Mouse (Mus musculus) E14TG2a.4 (cell line): ENCODE data around the gene Zmpste24.
A peak's percentile ranks its signal among the peaks of the same experiment; 100 is the strongest.

Experiments used
- H3K27me3 ChIP-seq: 2 replicates; pipeline ENCODE4 v1.6.1; 2014; ENCODE audit warnings: low read length, control low read depth; ENCODE audit not compliant: insufficient read depth
- H3K36me3 ChIP-seq: 2 replicates; pipeline ENCODE4 v1.6.1; 2014; ENCODE audit warnings: low read length, control low read depth; ENCODE audit not compliant: insufficient read depth
- H3K4me1 ChIP-seq: replicated peaks from 2 replicates; pipeline ENCODE4 v1.6.1; 2014; ENCODE audit warnings: low read depth, low read length, control low read depth
- H3K4me3 ChIP-seq: replicated peaks from 2 replicates; pipeline ENCODE4 v1.5.1; 2014; ENCODE audit warnings: mild to moderate bottlenecking, low read length
- H3K9me3 ChIP-seq: 2 replicates; pipeline ENCODE4 v1.6.1; 2014; ENCODE audit warnings: low read length, control low read depth
- CTCF ChIP-seq: conservative IDR thresholded peaks from 2 replicates; pipeline ENCODE4 v1.5.1; 2014; ENCODE audit warnings: low read length
- NANOG ChIP-seq: IDR thresholded peaks from 2 replicates; pipeline ENCODE4 v1.6.1; 2014; ENCODE audit warnings: borderline replicate concordance, low read length, mixed read lengths
- POU5F1 ChIP-seq: IDR thresholded peaks from 2 replicates; pipeline ENCODE4 v1.6.1; 2014; ENCODE audit warnings: low read length, borderline replicate concordance

Gene Zmpste24

DNA sequence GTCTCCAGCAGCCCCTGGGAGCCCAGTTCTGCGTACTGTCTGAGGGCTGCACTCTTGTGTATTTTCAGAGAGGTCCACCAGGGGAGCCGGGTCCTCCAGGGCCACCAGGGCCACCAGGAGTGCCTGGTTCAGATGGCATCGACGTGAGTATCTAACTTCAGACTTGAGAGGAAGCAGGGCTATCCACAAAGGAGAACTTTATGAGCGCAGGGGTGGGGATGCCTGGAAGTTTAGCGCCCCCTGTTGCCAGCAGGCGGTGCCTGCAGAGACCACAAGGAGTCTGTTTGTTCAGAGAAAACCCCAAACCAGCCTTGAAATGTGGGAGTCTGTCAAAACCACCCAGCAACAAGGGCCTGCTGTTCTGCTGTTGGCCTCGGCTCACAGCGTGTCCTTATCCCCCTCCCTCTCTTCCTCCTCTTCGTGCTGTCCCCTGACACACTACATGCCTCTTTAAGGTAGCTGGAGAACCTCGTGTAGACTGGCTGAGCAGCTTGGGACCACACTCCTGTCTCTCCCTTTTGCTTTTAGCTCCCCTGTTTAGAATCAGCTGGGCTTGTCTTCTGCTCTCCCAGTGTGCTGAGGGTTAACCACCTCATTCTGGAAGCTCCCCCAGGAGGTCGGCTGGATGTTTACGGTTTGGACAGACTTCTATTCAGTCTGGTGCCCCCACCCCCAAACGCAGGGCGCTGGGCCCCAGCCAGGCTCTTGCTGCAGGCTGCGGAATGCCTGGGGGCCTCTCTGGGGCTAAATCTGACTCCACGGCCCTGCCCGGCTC lies 57.0 kb downstream of the Zmpste24 start:
- Histone ChIP-seq H3K4me1 (peaks cover 62% of the 10 kb centered on the region), H3K4me3 (peak overlapping the region; percentile 51), H3K27me3 (peaks cover 31% of the 10 kb centered on the region), H3K36me3 (peaks cover 15% of the 10 kb centered on the region), H3K9me3 (no peaks in the 10 kb centered on the region)
- TF ChIP-seq POU5F1 = no peak
- peak; percentile 86 for TF ChIP-seq CTCF

- TF ChIP-seq CTCF (no peak), POU5F1 (no peak), NANOG (no peak)
- peaks cover 62% of the 10 kb centered on the region for H3K4me1 ChIP-seq
- H3K4me3 ChIP-seq = peak overlapping the region; percentile 80
- no peaks in the 10 kb centered on the region for H3K9me3 ChIP-seq
- peaks cover 31% of the 10 kb centered on the region for H3K27me3 ChIP-seq
- peaks cover 8% of the 10 kb centered on the region for H3K36me3 ChIP-seq
Measured at GRCm38 (mm10) chr4:121040323-121040722, 57.7 kb downstream of the Zmpste24 start.

DNA sequence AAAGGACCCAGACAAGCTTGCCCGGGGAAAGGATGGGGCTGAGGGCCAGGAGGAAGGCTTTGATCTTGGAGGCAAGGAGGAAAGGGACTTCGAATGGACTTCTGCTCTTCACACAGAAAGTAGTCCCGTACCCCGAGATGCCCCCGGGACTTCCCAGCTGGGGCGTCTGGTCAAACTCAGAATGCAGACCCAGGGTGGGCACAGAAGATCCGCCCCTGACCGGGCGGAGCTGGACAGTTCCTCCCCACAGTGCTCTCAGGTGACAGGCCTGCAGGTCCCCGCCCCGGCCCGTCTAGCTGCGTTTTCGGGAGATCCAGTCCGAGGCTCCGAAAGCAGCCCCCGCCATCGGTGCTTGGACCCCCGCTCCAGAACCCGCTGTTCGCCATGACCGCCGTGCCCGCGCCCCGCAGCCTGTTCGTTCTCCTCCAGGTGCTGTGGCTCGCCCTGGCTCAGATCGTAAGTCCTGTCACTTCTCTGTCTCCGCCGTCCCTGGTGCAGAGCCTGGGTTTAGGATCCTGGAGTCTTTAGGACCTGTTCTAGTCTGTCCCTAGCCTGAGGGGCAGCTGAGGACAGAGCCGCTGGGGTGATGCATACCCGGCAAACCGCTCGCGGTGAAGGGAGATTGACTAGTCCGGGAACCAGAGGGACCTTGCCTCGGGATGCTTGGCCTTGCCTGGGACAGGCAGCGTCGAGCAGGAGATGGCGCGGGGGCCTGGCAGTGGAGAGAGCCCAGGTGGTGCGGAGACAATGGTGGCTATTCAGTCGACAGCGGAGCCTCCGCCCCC lies 58.5 kb downstream of the Zmpste24 start, which contains the start of gene Col9a2:
TSS of gene Col9a2 (plus strand) at position 55 of the 785 bp plus-strand sequence.
- TF ChIP-seq CTCF (no peak), POU5F1 (no peak), NANOG (no peak)
- H3K4me1 ChIP-seq = peaks cover 55% of the 10 kb centered on the region
- peaks cover 31% of the 10 kb centered on the region for H3K27me3 ChIP-seq
- no peaks in the 10 kb centered on the region for H3K36me3 ChIP-seq
- H3K9me3 ChIP-seq = no peaks in the 10 kb centered on the region
- H3K4me3 ChIP-seq = peak within 1 kb of the TSS; percentile 80

DNA sequence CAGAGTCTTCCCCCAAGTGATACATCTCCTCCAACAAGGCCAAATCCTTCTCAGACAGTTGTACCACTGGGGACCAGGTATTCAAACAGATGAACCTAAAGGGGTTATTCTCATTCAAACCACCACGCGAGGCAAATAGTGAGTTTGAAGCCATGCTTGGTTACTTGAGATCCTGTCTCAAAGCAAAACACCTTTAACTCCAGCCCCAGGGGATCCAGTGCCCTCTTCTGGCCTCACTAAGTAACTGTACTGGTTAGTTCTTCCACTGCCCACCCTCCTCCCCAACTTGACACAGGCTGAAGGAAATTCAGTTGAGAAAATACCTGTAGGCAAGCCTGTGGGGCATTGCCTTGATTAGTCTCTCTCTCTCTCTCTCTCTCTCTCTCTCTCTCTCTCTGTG lies 65.0 kb downstream of the Zmpste24 start:
- no peaks in the 10 kb centered on the region for H3K36me3 ChIP-seq
- no peaks in the 10 kb centered on the region for H3K9me3 ChIP-seq
- peaks cover 10% of the 10 kb centered on the region for H3K27me3 ChIP-seq
- TF ChIP-seq CTCF (peak; percentile 24), NANOG (no peak)
- peaks cover 18% of the 10 kb centered on the region for H3K4me1 ChIP-seq
- no peak overlapping the region for H3K4me3 ChIP-seq

DNA sequence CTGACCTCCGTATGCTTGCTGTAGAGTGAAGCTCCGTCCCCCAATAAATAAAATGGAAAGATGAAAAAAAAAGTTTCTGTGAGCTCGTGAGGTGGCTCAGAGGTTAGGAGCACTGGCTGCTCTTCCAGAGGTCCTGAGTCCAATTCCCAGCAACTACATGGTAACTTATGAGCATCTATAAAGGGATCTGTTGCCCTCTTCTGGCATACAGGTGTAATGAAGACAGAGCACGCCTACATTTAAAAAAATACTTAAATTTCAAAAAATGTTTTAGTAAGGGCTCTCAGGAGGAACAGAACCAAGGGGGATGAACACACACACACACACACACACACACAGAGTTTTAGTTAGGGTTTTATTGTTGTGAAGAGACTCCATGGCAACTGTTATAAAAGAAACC lies 66.6 kb downstream of the Zmpste24 start:
- Histone ChIP-seq H3K27me3 (peaks cover 6% of the 10 kb centered on the region), H3K36me3 (no peaks in the 10 kb centered on the region)

DNA sequence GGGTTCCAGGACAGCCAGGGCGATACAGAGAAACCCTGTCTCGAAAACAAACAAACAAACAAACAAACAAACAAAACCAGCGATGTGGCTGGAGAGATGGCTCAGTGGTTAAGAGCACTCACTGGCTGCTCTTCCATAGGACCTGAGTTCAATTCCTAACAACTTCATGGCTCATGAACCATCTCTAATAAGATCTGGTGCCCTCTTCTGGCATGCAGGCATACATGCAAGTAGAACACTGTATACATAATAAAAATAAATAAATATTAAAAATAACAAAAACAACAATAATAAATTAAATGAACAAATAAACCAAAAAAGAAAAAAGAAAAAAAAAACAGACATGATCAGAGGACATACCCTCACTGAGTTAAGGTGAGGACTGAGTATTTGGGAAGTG lies 68.4 kb downstream of the Zmpste24 start:
- TF ChIP-seq CTCF (no peak), POU5F1 (no peak), NANOG (no peak)
- Histone ChIP-seq H3K9me3 (no peaks in the 10 kb centered on the region), H3K36me3 (no peaks in the 10 kb centered on the region), H3K27me3 (peaks cover 6% of the 10 kb centered on the region), H3K4me3 (no peak overlapping the region), H3K4me1 (peaks cover 37% of the 10 kb centered on the region)

More for the DNA sequence above, 66.6 kb downstream of the Zmpste24 start:
- peaks cover 26% of the 10 kb centered on the region for H3K4me1 ChIP-seq
- no peak; the same call in 1 of the 2 replicates for TF ChIP-seq CTCF
- TF ChIP-seq POU5F1 = no peak
- H3K9me3 ChIP-seq = no peaks in the 10 kb centered on the region
- H3K4me3 ChIP-seq = no peak overlapping the region

- TF ChIP-seq NANOG = no peak
- peak; percentile 95 for TF ChIP-seq CTCF
- no peak for TF ChIP-seq POU5F1
- Histone ChIP-seq H3K4me3 (no peak overlapping the region), H3K4me1 (peaks cover 37% of the 10 kb centered on the region), H3K27me3 (peaks cover 6% of the 10 kb centered on the region), H3K9me3 (no peaks in the 10 kb centered on the region), H3K36me3 (no peaks in the 10 kb centered on the region)
Measured at GRCm38 (mm10) chr4:121028659-121029392, 69.2 kb downstream of the Zmpste24 start.

GRCm38 (mm10) chr4:121028146-121028545 lies 69.9 kb downstream of the Zmpste24 start:
- Histone ChIP-seq H3K27me3 (peaks cover 6% of the 10 kb centered on the region), H3K4me1 (peaks cover 37% of the 10 kb centered on the region), H3K4me3 (no peak overlapping the region), H3K9me3 (no peaks in the 10 kb centered on the region), H3K36me3 (no peaks in the 10 kb centered on the region)
- TF ChIP-seq CTCF (no peak), POU5F1 (no peak), NANOG (no peak)

- no peaks in the 10 kb centered on the region for H3K9me3 ChIP-seq
- H3K4me3 ChIP-seq = no peak overlapping the region
- H3K27me3 ChIP-seq = peaks cover 6% of the 10 kb centered on the region
- TF ChIP-seq NANOG = no peak
- no peak for TF ChIP-seq POU5F1
- TF ChIP-seq CTCF = no peak
- no peaks in the 10 kb centered on the region for H3K36me3 ChIP-seq
- peaks cover 60% of the 10 kb centered on the region for H3K4me1 ChIP-seq
Measured at GRCm38 (mm10) chr4:121025681-121026080, 72.4 kb downstream of the Zmpste24 start.
